Mouse (Mus musculus) gastrocnemius, postnatal 10 days (tissue): ENCODE measurements around the gene Hmgcs2. TPM values are rescaled to one million over a fixed set of nuclear protein-coding genes. Genes with fewer than 3 reads are reported as not detected.

Experiments
- DNase-seq: peaks from one replicate; pipeline ENCODE4 v3.0.0; 2021; ENCODE audit warnings: mixed read lengths
- long read RNA-seq, 2 experiments: library from polyadenylated mRNA; stranded (forward); transcript quantifications; one replicate each; pipeline ENCODE4 v2.0.0; 2021
- total RNA-seq, 2 experiments: library from RNA; stranded (reverse); gene quantifications; 2 replicates each; pipeline ENCODE4 v1.2.3; 2021

Gene Hmgcs2
- 1 to 10 TPM; 2.1 to 2.6 TPM for total RNA-seq
- long read RNA-seq, experiment 1: 0 reads
- long read RNA-seq, experiment 2, partial matches to known transcripts: 1 of 5 reads
- long read RNA-seq, experiment 2, other reads (novel, unspliced or antisense): 0 of 5 reads

- peak; percentile 15 for DNase-seq
Observed at GRCm38 (mm10) chr3:98280204-98280932, at the start of gene Hmgcs2. Gene Hmgcs2 (plus strand): TSS chr3:98280435.

- no peak for DNase-seq
Observed at GRCm38 (mm10) chr3:98233504-98233903, 46.7 kb upstream of the Hmgcs2 start.

DNA sequence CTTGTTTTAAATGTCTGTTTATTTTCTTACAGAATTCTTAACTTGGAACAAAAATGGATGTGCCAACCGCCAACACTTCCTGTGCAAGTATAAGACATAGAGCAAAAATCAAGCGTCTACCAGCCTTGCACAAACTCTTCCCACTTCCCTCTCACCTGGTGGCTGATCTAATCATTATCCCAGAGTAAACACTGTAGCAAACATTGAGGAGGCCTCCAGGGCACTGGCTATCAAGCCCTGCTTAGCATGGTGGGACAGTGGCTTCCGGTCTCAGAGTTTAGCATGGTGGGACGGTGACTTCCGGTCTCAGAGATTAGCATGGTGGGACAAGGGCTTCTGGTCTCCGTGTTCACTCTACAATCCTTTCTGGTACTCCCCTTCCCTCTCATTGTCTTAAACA, 44.0 kb upstream of the Hmgcs2 start:
- DNase-seq: no peak

DNA sequence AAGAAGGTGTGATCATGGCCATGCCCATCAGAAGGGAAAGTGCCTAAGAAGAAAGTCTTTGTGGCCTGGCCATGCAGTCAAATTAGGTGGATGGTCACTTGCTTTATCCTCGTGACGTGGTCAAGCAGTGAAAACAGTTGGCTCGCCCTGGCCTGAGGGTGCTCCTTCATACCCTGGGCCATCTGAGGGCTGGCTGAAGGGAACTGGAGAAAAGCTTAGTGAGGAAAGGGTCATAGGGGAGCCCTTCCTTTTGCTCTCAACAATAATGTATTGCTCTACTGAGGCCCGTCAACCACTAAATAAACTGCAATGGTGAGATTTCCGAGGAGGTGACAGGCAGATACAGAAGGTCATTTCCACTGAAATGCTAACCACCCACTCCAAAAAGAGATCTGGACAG, 43.0 kb upstream of the Hmgcs2 start:
- DNase-seq: no peak

- DNase-seq: no peak
Observed at GRCm38 (mm10) chr3:98238150-98238549, 42.1 kb upstream of the Hmgcs2 start.

GRCm38 (mm10) chr3:98242051-98242450, 38.2 kb upstream of the Hmgcs2 start:
- no peak for DNase-seq

DNA sequence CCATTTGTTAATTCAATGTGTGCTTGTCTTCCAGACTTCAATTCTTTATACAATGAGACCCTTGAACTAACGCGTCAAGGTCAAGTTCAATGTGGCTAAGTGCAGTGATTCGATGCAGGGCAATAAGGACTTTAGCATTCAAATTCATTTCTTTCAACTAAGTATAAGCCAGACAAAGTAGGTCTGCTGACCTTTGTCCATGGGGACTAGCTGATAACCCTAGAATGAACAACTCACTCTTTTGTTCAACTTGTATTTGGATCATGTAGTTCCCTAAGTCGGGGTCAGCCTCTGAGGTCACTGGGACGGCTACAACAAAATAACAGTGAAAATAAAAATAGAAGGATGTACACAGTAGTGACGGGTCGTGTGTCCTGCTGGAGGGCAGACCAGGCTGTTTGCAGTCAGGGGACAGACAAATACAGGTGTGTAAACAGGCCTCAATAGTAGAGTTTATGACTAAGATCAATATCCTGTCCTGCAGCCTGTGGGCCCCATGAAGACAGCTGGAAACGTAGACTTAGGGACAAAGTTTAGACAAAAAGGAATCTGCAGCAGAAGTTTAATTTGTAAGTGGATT, 37.7 kb upstream of the Hmgcs2 start:
- DNase-seq: no peak

GRCm38 (mm10) chr3:98245892-98246291, 34.3 kb upstream of the Hmgcs2 start:
- no peak for DNase-seq

GRCm38 (mm10) chr3:98246985-98247751, 33.1 kb upstream of the Hmgcs2 start:
- DNase-seq: no peak

DNA sequence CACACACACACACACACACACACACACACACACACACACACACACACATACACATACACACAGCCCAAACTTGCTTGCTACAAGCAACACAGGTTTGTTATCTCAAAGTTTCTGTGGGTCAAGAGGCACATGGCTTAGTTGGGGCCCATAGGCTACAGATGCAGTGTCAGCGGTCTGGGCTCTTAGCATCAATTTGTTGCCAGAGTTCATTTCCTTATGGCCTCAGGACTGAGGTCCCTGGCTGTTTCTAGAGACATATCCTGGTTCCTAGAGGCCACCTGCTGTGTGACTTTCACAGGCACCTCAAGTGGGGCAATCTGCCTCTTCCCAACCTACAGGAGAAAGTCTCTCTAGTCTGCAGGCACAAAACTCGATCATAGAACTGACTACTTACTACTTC, 30.9 kb upstream of the Hmgcs2 start:
- no peak for DNase-seq

GRCm38 (mm10) chr3:98249833-98250448, 30.3 kb upstream of the Hmgcs2 start:
- DNase-seq: no peak

DNA sequence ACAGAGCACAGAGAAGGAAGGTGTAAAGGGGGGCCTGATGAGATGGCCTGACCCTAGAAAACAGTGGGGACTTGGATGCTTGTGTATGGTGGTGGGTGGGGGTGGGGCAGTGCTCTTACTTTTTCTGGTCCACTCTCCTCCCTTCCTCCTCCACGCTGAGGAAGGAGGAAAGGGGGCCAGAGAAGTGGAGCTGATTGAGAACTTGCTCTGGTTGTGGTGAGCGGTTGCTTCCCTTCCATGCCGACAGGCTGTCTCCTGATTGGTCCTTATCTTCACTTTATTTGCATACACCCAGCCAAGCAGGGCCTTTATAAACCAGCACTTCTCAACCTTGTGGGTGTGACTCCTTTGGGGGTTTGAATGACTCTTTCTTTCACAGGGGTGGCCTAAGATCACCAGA, 26.2 kb upstream of the Hmgcs2 start:
- no peak for DNase-seq

DNA sequence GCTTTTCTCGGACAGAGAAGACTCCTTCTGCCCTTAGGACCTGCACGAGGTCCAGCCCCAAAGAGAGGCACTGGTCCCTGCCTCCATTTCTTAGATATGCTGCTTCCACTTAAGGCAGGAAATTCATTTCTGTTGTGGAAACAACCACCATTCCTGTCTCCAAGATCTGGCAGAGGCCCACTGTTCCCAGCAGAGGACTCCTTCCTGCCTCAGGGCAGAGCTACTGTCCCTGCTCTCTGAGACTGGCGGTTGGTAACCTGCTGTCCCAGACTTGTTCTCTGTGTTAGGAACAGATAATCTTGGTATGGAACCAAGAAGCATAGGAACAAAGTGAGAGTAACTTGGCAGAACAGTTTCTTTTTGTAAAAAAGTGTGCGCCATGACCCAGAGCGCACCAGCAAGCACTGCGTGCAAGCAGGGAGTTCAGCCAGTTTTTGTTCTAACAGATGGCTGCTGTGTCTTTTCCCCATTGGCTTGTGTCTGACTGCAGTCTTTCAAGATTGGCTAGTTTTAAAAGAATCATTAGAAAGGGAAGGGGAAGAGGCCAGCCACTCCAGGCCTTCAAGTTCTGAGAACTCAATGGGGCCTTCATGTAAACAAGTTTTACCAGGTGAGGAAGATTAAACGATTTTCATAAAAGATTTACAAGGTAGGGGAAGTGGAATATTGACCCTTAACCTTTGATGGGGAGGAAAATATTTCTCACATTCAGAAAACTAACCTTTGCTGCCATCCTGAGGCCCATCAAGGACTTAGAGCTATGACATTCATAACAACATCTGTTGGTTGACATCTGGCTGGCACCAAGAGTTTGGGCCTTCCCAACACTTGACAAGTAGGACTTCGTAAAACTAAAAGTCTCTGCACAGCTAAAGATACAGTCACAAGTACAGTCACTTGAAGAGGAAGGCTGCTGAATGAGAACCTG, 25.3 kb upstream of the Hmgcs2 start:
- DNase-seq: no peak

DNA sequence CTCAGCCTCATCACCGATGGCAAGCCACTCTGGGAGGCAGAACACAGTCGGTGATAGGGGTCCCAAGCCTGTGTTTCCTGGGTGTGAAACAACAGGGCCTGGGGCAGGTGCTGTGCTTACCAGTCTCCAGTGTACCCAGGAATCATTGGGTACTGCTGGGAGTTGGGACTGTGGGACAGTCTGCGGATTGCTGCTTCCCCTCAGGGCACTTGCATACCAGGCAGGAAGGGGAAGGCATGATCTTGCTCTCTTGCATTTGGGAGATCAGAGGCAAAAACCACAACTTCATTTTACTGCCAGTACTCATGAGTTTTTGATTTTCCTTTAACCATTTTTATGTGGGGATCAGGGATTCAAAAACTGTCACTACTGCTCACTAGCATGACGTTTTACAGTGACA, 21.5 kb upstream of the Hmgcs2 start:
- no peak for DNase-seq

- no peak for DNase-seq
Observed at GRCm38 (mm10) chr3:98259271-98259751, 20.9 kb upstream of the Hmgcs2 start.

DNA sequence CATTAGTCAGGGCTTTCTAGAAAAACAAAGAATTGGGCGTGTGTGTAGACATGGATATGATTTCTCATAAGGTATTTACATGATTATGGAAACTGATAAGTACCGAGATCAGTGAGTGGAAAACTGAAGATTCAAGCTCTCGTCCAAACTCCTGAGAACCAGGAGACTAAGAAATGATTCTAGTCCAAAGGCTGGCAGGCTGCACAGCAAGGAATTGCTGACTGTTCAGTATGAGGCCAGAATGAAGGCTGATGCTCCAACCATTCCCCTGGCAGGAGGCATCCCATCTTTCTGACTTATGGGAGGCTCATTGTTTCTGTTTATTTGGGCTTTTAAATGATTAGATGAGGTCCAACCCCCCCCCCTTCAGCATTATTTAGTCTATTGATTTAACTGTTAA, 19.7 kb upstream of the Hmgcs2 start:
- no peak for DNase-seq

- no peak for DNase-seq
Observed at GRCm38 (mm10) chr3:98261415-98261814, 18.8 kb upstream of the Hmgcs2 start.

- DNase-seq: no peak
Observed at GRCm38 (mm10) chr3:98262133-98262532, 18.1 kb upstream of the Hmgcs2 start.

DNA sequence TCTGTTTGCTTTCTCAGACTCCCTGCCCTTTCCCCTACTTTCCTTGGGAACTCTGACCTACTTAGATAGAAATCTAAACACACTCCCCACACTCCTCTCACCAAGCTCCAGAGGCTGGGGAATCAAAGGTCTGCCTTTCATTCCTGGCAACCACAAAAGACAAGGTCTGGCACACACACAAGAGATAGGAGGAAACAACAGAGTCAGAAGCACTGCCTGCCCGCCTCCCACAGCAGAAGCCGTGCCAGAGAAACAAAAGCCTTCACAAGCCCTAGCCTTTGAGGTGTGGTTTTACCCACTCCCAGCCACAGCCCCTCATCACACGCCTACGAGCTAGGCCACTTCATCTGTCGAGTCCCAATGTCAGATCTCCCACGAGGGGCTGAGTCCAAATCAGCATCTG, 13.0 kb upstream of the Hmgcs2 start:
- DNase-seq: no peak

- no peak for DNase-seq
Observed at GRCm38 (mm10) chr3:98273623-98274398, 6.4 kb upstream of the Hmgcs2 start.

- DNase-seq: no peak
Observed at GRCm38 (mm10) chr3:98279682-98280081, 553 bp upstream of the Hmgcs2 start.
